Mouse (Mus musculus) activated CD4-positive, CD25-positive, alpha-beta regulatory T cell, adult 4 months (primary cell): ENCODE measurements around the gene Zc3h12a. TPM values are rescaled to one million over a fixed set of nuclear protein-coding genes. Genes with fewer than 3 reads are reported as not detected.

Experiments used
- ATAC-seq: one replicate; pipeline ENCODE4 v1.8.0; 2017
- polyA plus RNA-seq, 2 experiments: library from polyadenylated mRNA; unstranded; fragments of 100-300 nt; shearing (Covaris generic); gene quantifications; one replicate each; pipeline ENCODE4 v1.2.1; 2017

Zc3h12a gene
- polyA plus RNA-seq, 2 experiments from 2014 or later: 5.0 to 5.9 TPM

DNA sequence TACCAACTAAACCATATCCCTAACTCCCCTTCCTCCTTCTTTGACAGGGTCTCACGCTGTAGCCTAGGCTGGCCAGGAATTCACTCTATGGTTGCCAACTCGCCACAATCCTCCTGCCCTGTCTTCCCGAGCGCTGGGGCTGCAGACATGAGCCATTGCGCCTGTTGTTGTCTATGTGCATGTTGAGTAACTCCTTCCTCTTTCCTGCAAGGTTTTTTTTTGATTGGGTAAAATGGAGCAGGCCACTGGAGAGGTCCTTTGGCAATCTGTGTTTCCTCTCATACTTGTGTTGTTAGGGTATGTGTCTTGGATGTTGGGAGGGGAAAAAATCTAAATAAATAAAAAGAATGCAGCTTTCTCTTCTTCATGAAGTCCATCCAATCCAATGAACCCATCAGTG, 16.6 kb upstream of the Zc3h12a start:
- no peak for ATAC-seq

DNA sequence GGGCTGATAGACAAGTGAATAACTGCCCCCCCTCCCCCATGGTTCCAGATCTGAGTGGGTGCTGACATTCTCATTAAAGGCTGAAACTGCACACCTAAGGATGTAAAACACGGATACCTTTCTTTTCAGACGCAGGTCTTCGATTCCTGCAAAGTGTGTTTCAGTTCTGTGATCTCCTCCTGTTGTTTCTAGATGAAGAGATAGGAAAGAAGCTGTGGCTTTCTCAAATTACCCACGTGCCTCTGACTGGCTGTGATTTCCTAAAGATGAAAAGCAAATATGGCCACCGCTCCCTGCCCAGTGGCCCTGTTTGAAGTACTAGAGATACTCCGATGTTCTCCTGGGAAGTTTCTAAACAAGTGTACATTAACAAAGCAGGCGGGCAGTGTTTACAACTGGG, 10.7 kb upstream of the Zc3h12a start:
- ATAC-seq: no peak

DNA sequence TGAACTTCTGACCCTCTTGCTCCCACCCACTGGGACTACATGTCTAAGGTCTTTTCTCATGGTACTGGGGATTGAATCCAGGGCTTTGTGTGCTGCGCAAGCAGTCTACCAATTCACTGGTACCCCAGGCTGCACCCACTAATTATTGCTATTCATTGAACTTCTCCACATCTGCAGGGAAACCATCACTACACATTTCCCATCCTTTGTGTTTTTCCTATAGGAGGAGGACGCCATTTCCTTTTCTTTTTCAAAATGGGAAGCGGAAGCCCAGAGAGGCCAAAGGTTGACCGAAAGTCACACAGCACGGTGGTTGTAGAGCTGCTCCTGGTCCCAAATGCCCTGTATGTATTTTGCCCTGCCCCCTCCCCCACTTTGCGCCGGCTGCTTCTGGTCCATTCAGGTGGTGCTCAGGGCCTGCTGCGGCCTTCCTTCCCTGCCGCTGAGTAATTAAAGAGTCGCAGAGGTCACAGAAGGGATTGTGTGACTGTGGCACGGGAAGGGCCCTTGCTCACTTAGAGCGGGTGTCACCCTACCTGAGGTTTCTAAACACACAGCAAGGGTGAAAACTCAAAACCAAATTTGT, 8.8 kb upstream of the Zc3h12a start:
- no peak for ATAC-seq

DNA sequence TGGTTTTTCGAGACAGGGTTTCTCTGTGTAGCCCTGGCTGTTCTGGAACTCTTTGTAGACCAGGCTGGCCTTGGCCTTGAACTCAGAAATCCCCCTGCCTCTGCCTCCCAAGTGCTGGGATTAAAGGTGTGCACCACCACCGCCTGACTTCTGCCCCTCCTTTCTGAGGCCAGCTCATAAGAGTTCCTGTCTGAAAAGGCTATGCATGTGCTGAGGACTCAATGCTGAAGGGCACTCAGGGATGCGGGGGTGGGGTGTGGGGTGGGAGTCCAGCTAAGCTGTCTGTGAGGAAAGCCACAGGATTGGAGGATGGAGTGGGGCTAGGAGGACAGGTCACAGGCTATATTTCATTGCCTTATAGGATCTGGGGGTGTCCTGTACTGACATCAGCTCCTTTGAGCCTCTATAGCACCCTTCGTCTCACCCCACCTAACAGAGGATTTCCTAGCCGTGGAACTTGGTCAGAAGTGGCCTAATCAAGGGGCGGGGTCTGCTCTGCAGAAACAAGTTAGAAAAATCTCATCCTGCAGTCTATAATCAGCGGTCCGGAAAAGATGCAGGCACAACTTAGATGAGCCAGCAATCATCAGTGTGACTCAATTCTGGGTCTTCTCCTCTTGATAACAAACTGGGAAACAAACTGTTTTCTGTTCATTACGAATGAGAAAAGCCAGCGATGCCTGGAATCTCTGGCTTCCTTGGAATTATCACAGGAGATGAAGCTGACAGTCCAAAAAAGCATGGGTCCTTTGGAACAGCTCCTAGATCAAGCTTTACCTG, 7.6 kb upstream of the Zc3h12a start:
- no peak for ATAC-seq

DNA sequence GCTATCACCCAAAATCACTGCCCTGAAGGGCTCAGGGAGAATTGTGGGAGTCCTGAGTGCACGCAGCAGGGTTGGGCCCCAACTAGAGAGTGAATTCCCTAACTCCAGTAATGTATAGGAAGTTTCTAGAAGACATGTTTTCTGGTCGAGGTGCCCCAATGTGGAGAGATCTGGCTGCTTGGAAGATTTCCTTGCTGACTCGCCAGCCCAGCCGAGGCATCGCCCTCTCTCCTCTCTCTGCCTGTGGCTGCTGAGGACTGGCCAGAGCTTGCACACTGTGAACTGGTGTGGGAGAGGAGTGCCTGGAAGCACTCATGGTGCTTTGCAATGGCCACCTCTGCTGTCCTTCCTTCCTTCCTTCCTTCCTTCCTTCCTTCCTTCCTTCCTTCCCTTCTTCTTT, 7.0 kb upstream of the Zc3h12a start:
- ATAC-seq: no peak

DNA sequence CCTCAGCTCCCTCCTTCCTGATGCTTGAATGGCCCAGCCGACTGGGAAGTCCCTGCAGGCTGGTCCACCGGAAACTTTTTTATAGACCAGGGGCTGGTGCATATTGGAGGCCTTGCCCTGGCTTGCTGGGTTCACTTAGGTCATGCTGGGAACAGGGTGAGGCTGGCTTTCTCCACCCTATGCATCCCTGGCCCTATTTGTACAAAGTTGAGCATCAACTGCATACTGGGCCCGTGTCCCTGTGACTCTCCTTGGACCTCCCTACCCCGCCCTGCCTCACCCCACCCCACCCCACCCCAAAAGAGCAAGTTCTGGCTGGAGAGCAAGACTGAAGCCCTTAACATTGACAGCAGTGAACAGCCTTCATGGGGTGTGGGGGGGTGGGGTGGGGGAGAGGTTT, 6.6 kb upstream of the Zc3h12a start:
- ATAC-seq: no peak

DNA sequence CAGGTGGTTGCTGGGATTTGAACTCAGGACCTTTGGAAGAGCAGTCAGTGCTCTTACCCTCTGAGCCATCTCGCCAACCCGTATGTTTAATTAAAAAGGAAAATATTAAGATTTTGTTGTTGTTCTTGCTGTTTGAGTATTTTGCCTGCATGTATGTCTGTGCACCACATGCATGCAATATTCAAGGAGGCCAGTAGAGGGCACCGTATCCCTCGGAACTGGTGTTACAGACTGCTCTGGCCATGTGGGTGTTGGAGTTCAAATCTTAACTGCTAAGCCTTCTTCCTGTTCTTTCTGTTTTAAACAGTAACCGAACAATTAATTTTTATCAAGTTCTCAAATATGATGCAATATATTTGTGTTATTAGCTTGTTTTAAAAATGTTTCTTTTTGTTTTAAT, 4.8 kb upstream of the Zc3h12a start:
- peak; percentile 13 for ATAC-seq

DNA sequence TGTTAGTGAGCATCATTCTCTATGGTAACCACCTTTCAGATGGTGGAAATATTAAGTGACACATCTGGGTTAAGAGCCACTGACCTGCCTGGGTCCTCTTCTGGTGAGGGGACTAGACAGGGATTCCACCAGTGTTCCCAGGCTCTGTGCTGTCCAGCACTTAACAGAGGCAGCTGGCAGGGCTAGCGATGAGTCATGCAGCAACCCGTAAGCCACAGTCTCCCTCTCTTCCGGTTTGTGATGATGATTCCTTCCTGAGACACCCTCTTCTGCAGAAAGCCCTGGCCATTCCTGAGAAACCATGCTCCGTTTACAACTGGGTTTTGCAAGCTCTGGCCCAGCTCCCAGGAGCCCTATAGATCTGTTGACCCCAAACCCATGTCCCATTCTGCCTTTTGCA, 3.9 kb upstream of the Zc3h12a start:
- no peak for ATAC-seq

DNA sequence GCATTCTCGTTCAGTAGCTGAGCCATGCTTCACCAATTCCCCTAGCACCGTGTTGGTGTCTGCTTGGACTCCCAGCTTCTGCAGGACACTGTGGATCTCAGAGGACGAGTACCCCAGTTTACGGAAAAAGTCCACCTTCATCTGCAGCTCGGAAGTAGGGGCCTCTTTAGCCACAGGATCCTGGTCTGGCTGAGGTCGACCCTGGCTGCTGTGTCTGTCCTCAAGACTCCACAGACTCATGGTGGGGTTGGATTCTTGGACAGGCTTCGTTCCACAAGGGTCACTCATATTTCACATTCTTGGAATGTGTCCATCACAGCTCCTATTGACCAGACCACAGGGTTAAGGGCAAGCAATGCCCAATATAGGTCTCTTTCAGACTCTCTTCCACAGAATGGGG, 879 bp downstream of the Zc3h12a start:
- no peak for ATAC-seq

DNA sequence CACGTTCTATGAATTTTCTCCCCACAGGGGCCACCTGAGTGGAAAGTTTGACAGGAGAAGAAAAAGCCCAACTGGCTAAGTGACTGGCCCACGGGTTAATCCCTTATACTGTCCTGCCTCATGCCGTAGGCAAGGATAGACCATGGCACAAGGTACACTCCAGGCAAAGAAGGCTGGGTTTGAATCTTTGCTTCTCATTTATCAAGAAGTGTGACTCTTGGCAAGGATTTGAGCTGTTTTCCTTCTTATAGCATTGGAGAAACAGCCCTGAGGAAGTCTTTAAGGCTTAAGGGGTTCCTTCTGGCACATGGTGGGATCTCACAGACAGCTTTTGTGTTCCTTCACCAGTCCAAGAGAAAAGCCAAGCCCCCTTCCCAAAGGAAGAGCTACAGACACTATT, 1.5 kb downstream of the Zc3h12a start:
- no peak for ATAC-seq

DNA sequence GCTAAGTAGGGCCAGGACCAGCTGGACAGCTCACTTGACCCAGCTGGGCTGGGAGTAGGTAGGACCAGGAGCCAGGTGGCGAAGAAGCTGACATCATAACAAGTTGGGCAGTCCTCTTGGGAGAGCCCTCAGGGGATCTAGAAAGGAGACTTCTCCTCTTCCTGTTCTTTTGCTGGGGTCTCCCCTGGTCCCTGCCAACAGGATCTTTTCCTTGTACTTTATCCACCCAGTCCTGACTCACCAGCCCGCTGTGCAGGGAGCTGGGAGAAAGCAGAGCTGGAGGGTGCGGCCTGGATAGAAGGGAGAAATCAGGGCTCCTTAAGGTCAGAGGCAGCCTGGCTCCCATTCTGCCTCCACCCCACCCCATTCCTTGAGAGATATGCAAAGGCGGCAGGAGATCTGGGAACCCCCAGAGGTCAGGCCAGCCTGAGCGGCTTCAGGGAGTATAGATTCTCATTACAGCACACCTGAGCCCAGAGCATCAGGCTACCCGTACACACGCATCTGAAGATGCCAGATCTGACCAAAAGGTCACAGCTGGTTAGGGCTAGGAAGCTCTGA, 2.2 kb downstream of the Zc3h12a start:
- no peak for ATAC-seq

DNA sequence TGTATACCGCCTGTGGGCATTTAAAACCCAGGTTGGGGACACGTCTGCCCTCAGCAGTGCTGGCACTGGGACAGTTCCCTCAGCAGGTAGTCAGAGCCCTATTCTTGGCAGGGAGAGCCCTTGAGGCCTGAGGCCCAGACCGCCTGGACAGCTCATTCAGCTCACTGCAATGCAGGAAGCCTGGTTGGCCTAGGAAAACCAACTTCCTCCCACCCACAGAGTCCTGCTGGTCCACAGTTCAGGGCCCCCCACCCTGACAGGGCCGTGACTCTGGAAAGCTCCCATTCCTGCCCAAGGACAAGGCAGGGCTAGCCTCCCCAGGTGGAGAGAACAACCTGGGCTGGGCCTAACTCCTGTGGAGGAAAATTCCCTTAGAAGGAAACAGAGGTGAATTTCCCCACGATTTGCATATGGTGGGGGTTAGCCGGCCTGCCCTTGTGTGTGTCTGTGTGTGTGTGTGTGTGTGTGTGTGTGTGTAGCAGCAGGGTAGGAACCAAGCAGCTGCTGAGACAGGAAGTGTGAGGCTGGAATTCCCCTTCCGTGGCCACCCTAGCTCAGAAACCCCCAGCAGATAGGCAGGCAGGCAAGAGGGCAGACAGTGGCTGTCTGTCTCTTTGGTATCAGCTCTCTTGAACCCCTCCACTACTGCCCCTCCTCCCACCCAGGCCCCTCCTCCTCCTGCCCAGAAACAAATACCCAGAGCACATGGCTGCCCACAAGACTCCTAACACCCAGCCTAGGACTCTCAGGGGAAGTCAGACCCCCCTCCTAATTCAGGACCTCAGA, 3.0 kb downstream of the Zc3h12a start:
- peak; percentile 66 for ATAC-seq

DNA sequence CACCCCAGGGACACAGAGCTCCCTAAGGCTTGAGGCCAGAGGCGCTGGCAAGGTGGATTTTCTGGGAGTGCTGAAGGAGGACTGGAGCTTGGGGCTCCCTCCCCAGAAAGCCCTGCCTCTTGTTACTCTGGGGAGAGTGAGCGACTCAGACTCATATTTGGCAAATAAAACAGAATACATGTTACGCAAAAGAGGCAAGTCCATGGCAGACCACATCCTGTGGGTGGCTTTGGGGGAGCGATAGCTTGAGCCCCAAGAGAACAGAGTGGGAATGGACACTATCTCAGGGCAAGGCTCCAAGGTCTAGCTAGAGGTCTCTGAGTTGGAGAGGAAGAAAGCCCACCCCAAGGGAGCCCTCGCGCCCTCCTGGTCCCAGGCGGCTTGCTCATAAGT, 4.4 kb downstream of the Zc3h12a start:
- peak; percentile 4 for ATAC-seq

DNA sequence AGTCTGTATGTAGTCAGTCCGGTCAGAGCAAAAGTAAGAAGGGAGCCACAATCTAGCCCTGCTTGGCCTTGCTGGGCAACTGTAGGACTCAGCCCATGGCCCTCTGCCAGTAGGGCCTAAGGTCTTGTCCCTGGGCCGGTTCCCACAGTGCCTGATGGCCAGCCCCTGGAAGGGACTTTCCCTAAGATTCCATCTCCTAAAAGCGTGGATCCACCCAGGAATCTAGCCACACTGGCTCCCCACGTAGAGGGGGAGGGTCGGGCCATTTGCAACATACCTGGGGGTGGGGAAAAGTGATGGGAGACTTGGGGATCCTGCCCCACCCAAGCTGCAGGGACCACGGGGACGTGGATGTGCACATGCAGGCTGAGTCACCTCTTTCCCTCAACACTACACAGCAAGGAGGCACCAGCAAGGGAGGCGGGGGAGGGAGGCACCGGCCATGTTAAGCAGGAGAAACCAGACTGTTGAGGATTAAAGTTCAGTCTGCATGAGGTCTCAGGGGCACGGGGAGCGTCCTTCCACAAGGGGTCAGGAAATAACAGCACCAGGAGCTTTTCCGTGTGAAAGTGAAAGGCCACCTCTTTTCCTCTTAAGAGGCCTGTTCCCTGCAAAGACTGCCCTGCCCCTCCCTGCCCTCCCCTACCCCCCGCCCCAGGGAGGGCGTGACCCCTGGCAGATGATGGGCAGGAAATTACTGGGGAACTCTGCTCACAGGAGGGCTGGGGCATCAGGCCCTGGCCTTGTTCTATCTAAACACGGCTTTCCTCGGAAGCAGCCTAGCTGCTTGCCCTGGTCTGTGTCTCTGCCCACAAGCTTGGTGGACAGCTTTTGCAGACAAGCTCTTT, 5.0 kb downstream of the Zc3h12a start:
- ATAC-seq: no peak

DNA sequence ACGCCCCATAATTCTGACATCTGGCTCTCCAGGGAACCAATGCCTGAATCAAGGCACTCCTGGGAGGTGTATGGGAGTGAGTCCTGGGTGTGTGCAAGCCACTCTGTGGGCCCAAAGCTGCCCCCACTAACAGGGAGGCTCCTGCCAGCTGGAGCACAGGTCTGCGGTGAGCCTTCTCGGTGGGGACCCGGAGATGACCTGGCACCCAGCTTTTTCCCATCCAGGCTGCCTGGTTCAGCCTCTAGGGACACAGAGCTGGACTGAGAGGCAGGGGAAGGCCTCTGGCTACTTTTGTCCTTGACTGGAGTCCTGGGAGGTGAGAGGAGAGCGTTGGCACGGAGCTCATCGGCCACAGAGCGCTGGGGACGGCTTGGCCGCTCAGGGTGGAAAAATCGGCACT, 7.9 kb downstream of the Zc3h12a start:
- ATAC-seq: no peak

DNA sequence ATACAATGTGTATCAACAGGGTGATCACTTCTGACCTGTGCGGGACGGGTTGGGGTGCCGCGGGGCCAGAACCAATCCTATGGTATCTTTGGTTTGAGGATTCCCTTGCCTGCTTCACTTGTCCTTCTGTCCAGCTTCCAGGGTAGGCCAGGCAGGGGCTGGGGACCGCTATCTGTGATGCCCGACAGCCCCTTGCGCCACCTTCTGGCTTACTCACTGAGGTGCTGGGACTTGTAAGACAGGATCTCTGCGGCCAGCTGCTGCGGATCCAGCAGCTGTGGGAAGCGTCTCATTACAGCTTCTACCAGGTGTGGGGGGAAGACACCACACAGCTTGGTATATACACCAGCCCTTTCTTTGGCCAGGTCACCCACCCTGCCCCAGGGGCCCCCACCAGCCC, 8.6 kb downstream of the Zc3h12a start:
- no peak for ATAC-seq

DNA sequence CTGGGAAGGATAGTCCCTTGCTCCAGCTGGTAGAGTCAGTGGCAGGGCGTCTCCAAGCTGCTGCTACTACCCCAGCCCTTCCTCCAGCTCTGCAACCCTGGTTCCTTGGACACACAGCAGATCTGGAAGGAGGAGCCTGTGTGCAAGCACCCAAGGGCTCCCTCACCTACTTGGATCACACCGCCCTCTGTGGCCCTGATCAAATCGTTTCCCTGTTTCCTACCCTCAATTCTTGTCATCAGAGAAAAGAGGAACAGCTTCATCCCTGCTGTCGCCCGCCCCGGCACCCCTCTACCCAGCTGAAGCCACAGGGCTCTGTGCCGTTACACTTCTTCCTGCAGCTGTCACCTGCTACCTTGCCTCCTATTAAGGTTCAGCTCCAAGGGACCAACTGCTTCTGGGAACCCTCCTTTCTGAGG, 9.7 kb downstream of the Zc3h12a start:
- ATAC-seq: no peak

DNA sequence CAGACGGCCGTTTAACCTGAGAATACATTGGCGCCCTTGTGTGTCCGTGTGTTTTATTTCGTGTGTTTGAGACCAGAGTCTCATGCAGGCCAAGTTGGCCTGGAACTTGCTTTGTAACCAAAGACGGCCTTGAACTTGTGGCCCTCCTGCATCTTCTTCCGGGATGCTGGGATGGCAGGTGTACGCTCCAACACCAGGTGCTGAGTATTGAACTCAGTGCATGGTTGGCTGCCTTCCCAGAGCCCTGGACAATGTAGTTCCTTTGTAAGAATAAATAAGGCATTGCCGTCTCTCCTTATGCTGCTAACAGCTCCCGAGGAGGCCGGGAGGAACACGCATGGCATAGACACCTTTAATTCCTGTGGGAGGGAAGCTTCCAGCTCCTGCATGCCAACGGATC, 10.7 kb downstream of the Zc3h12a start:
- ATAC-seq: no peak

DNA sequence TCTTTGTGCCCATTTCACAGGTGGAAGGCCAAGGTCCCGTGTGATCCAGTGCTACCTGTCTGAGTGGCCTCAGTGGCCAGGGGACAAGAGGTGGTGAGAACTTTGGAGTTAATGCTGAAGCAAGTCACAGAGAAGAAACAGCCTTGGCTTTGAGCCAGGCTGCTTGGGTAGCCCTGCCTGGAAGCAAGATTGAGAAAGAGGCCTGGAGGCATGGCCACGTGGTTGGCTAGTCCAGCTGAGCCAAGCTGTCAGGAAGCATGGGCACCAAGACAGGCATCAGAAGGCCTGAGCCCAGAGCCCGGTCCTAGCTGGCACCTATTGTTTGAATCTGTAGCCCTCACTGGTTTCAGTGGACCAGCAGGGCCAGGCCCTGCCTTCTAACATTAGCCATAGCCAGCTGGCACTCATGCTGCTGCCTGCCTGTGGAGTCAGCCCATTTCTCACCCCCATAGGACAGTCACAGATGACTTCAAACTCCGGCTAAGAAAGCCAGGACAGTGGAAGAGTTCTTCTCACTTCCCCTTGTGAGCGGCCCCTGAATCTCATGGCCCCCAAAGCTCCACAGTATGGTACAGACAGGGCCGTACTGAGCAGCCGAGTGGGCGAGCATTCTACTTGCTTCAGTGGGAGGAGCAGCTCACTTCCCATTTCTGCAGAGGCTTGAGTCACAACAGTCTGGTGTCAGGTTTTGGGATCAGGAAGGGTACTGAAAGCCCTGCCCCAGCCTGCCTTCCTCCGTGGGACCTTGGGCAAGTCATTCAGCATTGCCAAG, 11.4 kb downstream of the Zc3h12a start:
- no peak for ATAC-seq

DNA sequence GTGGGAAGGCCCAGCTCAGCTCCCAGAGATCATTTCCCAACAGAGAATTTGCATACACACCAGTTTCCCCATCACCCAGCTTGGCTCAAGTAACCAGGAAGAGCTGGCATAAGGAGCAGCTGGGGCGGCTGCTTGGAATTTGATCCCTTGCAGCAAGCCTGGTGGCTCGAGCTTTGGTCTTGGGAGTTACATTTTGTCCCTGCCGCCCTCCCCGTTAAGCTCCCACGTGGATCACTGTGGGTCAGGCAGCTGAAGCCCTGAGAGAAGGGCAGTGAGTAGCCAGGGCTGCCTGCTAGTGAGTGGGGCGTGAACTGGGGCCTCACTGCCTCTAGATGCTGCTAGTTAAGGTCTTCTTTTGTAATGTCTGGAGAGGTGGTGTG, 11.9 kb downstream of the Zc3h12a start:
- ATAC-seq: no peak

DNA sequence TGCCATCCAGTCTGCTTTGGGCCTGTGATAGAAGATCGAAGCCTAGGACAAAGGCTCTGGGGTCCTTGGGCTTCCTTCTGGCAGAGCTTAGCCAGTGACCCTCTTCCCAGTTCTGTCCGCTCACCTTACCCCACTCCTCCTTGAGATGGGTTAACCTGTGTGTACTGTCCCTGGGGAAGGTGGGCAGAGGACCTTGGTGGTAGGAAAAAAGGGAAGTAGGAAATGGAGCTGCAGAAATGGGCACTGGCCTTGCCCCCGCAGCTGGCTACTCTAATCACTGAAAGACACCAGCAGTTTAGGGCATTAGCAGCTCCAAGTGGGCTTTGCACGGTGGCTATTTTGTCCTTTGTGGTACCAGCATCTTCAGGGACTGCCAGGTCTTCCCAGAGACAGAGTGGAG, 12.6 kb downstream of the Zc3h12a start:
- no peak for ATAC-seq

DNA sequence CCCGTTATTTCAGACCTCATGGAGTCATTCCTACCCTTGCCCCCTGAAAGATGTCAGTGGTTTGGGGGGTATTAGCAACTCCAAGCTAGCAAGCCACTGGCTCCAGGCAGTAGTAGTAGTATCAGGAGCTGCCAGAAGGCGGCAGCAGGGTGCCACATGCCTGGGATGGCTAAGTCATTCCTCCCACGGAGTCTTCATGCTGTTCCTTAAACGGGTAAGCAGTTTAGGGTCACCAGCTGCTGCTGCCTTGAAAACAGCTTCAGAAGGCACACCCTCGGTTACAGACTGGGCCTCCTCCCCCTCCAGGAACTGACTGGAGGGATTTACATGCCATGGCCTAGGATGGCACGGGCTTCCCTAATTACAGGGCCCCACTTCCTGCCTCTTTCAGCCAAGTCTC, 13.0 kb downstream of the Zc3h12a start:
- ATAC-seq: peak; percentile 58
